Mouse (Mus musculus): ENCODE measurements around the gene Slc25a12.

- no peak for TF ChIP-seq POLR2A (IDR thresholded peaks at IDR 0.05; ENCODE audit: borderline replicate concordance, extremely low read depth, insufficient read depth, insufficient read length, poor library complexity, severe bottlenecking)
- TF ChIP-seq CTCF (IDR thresholded peaks at IDR 0.05; ENCODE audit: borderline replicate concordance, extremely low read depth, insufficient read depth, insufficient read length): no peak
Measured at GRCm38 (mm10) chr2:71349511-71349910, 18.0 kb downstream of the Slc25a12 start.
